Mouse (Mus musculus): ENCODE results near the gene Lmf1. TPM values are rescaled to one million over a fixed set of nuclear protein-coding genes. Genes with fewer than 3 reads are reported as not detected.

Lmf1 gene
- polyA plus RNA-seq, 1 experiment, result 10.9 TPM

DNA sequence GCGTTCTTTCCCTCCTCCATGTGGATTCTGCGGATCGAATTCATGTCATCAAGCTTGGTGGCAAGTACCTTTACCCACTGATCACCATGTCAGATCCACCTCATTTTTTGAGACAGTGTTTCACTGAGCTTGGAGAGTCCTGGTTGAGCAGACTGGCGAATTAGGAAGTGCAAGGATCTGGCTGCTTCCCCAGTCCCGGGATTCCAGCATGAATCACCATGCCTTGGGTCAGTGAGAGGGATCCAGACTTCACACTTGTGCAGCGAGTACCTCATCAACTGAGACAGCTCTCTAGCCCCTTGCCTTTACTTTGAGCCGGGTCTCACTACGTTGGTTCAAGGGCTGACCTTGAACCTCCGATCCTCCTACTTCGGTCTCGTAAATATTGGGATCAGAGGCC, 27.6 kb upstream of the Lmf1 start:
- no peak for TF ChIP-seq POLR2A (IDR thresholded peaks at IDR 0.05; ENCODE audit: low read depth, low read length)
- TF ChIP-seq CTCF (IDR thresholded peaks at IDR 0.05; ENCODE audit: extremely low read depth, insufficient read length, insufficient replicate concordance, low read depth, low read length), result no peak
- Histone ChIP-seq H3K4me1 (ENCODE audit: control insufficient read depth, insufficient read depth, insufficient read length, low read length) (no peaks in the 10 kb centered on the region), H3K27ac (ENCODE audit: insufficient read depth, low read depth, low read length) (no peak overlapping the region), H3K4me3 (ENCODE audit: low read depth, low read length) (no peak overlapping the region), H3K27me3 (ENCODE audit: control insufficient read depth, insufficient read depth, low read length) (peaks cover 7% of the 10 kb centered on the region; the same call in 1 of the 2 replicates), H3K36me3 (ENCODE audit: control insufficient read depth, insufficient read depth, low read length) (no peaks in the 10 kb centered on the region)
- WGBS, result 82% methylated on average over 11 of the region's 11 CpGs

GRCm38 (mm10) chr17:25555159-25555558, 23.7 kb upstream of the Lmf1 start:
- Histone ChIP-seq H3K4me3 (ENCODE audit: low read depth, low read length) (no peak overlapping the region), H3K27me3 (ENCODE audit: control insufficient read depth, insufficient read depth, low read length) (peaks cover 15% of the 10 kb centered on the region), H3K4me1 (ENCODE audit: control insufficient read depth, insufficient read depth, insufficient read length, low read length) (no peaks in the 10 kb centered on the region), H3K27ac (ENCODE audit: insufficient read depth, low read depth, low read length) (no peak overlapping the region), H3K36me3 (ENCODE audit: control insufficient read depth, insufficient read depth, low read length) (no peaks in the 10 kb centered on the region)
- WGBS, result 66% methylated on average over 3 of the region's 3 CpGs
- TF ChIP-seq CTCF (IDR thresholded peaks at IDR 0.05; ENCODE audit: extremely low read depth, insufficient read length, insufficient replicate concordance, low read depth, low read length) (no peak), POLR2A (IDR thresholded peaks at IDR 0.05; ENCODE audit: low read depth, low read length) (no peak)

DNA sequence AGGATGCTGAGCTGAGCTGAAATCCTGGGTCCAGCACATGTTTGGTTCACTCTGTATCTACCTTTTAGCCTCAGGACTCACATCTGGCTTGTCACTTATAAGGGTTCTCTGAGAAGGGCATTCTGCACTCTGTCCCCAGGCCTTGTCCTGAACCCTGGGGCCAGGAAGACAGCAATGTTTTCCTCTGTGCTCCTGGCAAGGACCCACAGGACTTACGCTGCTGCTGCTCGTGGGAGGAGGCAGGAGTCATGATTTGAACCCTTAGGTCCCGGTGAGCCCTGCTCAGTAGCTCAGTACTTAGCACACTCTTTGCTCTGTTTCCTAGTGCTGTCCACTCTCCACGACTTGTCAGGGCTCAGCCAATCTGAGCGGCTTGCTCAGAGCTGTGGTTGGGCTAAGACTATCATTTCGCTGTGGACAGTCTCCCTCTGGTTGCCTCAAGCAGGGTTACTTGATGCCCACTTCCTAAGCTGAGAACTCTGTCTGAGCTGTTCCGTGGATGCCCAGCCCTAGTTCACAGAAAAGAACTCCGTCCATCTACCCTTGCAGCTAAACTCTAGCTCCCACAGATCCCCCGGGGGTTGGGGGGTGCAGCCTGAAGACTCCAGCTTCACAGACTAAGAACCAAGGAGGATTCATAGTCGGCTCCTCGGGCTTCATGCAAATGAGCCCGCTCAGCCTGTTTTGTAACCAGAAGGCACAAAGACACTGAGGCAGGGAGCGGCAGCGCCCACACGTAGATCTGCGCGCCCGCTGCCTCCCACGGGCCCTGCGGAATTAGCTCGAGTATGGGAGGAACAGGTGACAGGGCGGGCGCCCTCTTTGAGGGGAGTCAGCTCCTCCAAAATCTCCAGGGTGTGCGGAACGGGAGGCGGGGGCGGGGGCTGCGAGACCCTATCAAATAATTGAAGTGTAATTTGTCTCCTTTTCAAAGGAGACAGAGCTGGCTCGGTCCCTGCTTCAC, 22.9 kb upstream of the Lmf1 start:
- Histone ChIP-seq H3K27ac (ENCODE audit: insufficient read depth, low read depth, low read length) (no peak overlapping the region), H3K4me3 (ENCODE audit: low read depth, low read length) (no peak overlapping the region), H3K4me1 (ENCODE audit: control insufficient read depth, insufficient read depth, insufficient read length, low read length) (no peaks in the 10 kb centered on the region), H3K36me3 (ENCODE audit: control insufficient read depth, insufficient read depth, low read length) (no peaks in the 10 kb centered on the region), H3K27me3 (ENCODE audit: control insufficient read depth, insufficient read depth, low read length) (peaks cover 15% of the 10 kb centered on the region)
- WGBS, result 11% methylated on average over 29 of the region's 29 CpGs
- TF ChIP-seq CTCF (IDR thresholded peaks at IDR 0.05; ENCODE audit: extremely low read depth, insufficient read length, insufficient replicate concordance, low read depth, low read length), result no peak

GRCm38 (mm10) chr17:25556630-25557354, 22.1 kb upstream of the Lmf1 start:
- no peak overlapping the region for H3K27ac ChIP-seq (ENCODE audit: insufficient read depth, low read depth, low read length)
- H3K27me3 ChIP-seq (ENCODE audit: control insufficient read depth, insufficient read depth, low read length), result peaks cover 15% of the 10 kb centered on the region
- H3K4me3 ChIP-seq (ENCODE audit: low read depth, low read length), result no peak overlapping the region
- H3K36me3 ChIP-seq (ENCODE audit: control insufficient read depth, insufficient read depth, low read length), result no peaks in the 10 kb centered on the region
- TF ChIP-seq CTCF (IDR thresholded peaks at IDR 0.05; ENCODE audit: extremely low read depth, insufficient read length, insufficient replicate concordance, low read depth, low read length), result no peak
- no peak for TF ChIP-seq POLR2A (IDR thresholded peaks at IDR 0.05; ENCODE audit: low read depth, low read length)
- 14% methylated on average over 21 of the region's 21 CpGs for WGBS
- no peaks in the 10 kb centered on the region for H3K4me1 ChIP-seq (ENCODE audit: control insufficient read depth, insufficient read depth, insufficient read length, low read length)

GRCm38 (mm10) chr17:25559634-25560033, 19.3 kb upstream of the Lmf1 start:
- H3K36me3 ChIP-seq (ENCODE audit: control insufficient read depth, insufficient read depth, low read length), result no peaks in the 10 kb centered on the region
- peaks cover 15% of the 10 kb centered on the region for H3K27me3 ChIP-seq (ENCODE audit: control insufficient read depth, insufficient read depth, low read length)
- 54% methylated on average over 4 of the region's 4 CpGs for WGBS
- H3K4me1 ChIP-seq (ENCODE audit: control insufficient read depth, insufficient read depth, insufficient read length, low read length), result no peaks in the 10 kb centered on the region
- no peak for TF ChIP-seq POLR2A (IDR thresholded peaks at IDR 0.05; ENCODE audit: low read depth, low read length)
- TF ChIP-seq CTCF (IDR thresholded peaks at IDR 0.05; ENCODE audit: extremely low read depth, insufficient read length, insufficient replicate concordance, low read depth, low read length), result no peak
- no peak overlapping the region for H3K27ac ChIP-seq (ENCODE audit: insufficient read depth, low read depth, low read length)
- H3K4me3 ChIP-seq (ENCODE audit: low read depth, low read length), result no peak overlapping the region

GRCm38 (mm10) chr17:25560554-25561222, 18.2 kb upstream of the Lmf1 start:
- H3K36me3 ChIP-seq (ENCODE audit: control insufficient read depth, insufficient read depth, low read length), result no peaks in the 10 kb centered on the region
- 36% methylated on average over 5 of the region's 5 CpGs for WGBS
- no peak overlapping the region for H3K27ac ChIP-seq (ENCODE audit: insufficient read depth, low read depth, low read length)
- TF ChIP-seq POLR2A (IDR thresholded peaks at IDR 0.05; ENCODE audit: low read depth, low read length), result no peak
- TF ChIP-seq CTCF (IDR thresholded peaks at IDR 0.05; ENCODE audit: extremely low read depth, insufficient read length, insufficient replicate concordance, low read depth, low read length), result no peak
- H3K4me3 ChIP-seq (ENCODE audit: low read depth, low read length), result no peak overlapping the region
- H3K4me1 ChIP-seq (ENCODE audit: control insufficient read depth, insufficient read depth, insufficient read length, low read length), result no peaks in the 10 kb centered on the region
- peaks cover 15% of the 10 kb centered on the region for H3K27me3 ChIP-seq (ENCODE audit: control insufficient read depth, insufficient read depth, low read length)
